Mouse (Mus musculus) left cerebral cortex, postnatal 36 days (tissue): ENCODE data around the gene Spata31d1d. TPM values are rescaled to one million over a fixed set of nuclear protein-coding genes. Genes with fewer than 3 reads are reported as not detected.
"Not testable (repeated sequence)": the region's sequence is repeated elsewhere in the genome, so short reads cannot be mapped to it uniquely, and the experiment has no call there.

ENCODE experiments used
- DNase-seq, 2 experiments: peaks; one replicate each; pipeline ENCODE4 v3.0.0; 2021 to 2022; ENCODE audit warnings: low spot score in 2 of 2, mixed read lengths in 1 of 2
- intact Hi-C: fragments of 180-260 bp; cut with DNase I; formaldehyde crosslinking; loops from one replicate; pipeline ENCODE4 v1.15.1; 2025
- total RNA-seq, 2 experiments: library from RNA; stranded (reverse); gene quantifications; 2 replicates each; pipeline ENCODE4 v1.2.3; 2021

Spata31d1d gene
- not detected for total RNA-seq

DNA sequence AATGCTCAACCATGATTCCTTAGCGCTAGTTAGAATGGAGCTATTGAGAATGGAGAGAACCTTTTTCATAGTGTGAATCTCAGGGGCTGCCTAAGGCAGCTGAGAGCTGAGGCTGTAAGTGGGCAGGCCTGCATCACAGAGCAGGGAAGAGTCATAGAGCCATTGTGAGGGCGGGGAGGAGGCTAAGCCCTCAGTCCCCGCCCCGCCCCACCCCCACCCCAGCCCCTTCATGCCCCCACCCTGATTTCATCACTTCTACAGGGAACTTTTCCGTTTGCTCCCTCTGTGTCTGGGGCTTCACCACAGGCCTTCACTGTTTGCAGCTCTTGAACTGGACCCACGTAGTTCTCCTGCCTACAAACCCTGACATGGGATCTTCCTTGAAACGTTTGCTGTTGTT lies at the start of gene Spata31d1d:
Spata31d1d (minus strand) TSS at position 101 of the 400 bp plus-strand sequence.
- intact Hi-C loops, result no loop called here
- DNase-seq, result no peak

DNA sequence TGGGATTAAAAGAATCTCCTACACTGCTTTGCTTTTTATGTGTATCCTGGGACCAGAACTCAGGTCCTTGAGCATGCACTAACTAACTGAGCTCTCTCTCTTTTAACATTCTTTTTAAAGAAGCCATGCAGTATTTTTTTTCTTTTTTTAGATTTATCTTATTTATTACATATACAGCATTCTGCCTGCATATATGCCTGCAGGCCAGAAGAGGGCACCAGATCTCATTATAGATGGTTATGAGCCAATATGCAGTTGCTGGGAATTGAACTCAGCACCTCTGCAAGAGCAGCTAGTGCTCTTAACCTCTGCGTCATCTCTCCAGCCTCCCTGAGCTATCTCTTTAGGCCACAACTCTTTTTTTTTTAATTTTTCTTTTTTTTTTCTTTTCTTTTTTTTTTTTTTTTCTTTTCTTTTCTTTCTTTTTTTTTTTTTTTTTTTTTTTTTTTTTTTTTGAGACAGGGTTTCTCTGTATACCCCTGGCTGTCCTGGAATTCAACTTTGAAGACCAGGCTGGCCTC lies 48.3 kb upstream of the Spata31d1d start:
- intact Hi-C loops, DNase-seq: not testable (repeated sequence)

DNA sequence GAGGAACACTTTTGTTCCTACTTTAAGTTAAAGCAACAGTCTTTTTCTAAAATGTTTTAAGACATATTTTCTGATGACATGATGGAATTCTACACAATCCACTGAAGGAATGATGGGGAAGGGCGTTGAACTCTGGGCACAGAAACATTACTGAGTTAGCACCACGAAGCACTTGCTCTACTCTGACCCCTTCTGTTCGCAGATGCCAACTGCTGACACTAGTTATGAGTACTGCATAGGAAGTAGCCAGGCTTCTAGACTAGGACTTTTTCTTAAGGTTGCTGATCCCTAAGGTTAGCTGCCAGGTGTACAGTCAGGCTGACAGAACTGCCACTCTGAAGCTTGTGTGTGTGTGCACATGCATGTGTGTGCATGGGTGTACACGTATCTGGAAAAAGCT lies 47.7 kb upstream of the Spata31d1d start:
- intact Hi-C loops, result no loop called here
- no peak for DNase-seq

DNA sequence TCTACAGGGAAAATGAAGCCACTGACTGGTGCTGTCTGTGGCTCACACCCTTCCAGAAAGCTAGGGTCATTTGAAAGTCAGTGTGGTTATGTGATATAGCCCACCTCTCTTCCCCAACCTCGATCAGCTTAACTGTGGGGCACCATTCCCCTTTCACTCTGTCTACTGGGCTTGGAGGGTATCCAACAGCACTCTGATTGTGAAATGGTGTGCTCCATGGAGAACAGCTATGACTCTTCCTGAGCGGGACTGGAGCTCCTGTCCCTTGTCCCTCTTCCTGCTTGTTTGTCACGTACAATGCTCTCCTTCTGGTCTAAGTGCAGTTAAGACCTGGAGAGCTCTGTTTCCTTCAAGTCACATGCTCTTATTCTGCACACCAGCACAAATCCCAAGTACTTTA lies 43.6 kb upstream of the Spata31d1d start:
- intact Hi-C loops, result no loop called here
- no peak for DNase-seq

DNA sequence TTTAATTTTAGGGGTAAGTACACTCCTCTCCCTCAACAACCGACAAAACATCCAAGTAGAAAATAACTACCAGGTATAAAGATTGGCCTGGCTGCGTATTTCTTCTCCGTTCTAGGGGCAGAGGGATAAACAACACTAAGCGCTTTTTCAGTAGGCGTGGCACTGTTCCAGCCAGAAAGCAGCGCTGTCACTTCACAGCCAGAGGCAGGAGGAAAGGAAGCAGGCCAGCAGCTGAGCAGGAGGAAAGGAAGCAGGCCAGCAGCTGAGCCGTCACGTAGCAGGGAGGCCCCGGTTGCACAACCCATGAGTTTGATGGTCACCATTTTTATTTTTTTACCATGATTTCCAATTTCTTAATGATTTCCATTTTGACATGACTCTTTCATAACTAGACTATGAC lies 39.7 kb upstream of the Spata31d1d start:
- intact Hi-C loops, result no loop called here
- peak; percentile 52 to 55 for DNase-seq

DNA sequence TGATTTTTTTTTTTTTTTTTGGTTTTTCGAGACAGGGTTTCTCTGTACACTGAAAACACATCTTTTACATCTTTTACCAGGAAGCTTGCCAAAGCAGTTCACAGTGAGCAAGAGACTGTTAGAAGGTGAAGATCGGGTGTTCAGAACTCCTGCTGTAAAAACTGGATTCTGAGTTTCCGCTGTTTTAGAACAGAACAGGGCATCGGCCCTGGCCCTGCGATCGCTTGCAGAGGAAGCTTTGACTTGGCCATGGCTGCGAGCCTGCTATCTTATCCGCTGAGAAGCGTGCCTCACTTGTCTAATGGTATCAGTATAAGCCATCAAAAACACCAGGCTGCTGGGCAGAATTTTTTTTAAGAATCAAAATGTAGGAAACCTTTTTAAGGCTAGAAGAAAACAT lies 39.3 kb upstream of the Spata31d1d start:
- no peak for DNase-seq
- intact Hi-C loops, result no loop called here

DNA sequence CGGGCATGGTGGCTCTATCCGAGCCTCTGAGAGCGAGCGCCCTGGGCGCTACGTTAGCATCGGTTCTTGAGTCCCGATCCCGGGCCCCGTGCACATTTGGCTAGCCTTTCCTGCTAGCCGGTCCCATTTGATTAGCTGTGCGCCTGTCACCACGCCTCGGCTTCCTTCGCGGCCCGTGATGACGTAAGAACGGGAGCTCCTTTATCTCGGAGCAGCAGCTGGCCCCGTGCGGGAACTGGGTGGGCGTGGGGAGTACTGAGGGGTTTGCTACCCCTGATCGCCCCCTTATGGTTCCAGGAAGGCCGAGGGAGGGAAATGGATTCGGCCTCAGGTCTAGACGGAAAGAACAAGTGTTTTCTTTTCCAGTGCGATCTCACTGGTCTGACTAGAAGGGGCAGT lies 38.6 kb upstream of the Spata31d1d start:
- peak; percentile 85 to 87 for DNase-seq
- intact Hi-C loops, result no loop called here

DNA sequence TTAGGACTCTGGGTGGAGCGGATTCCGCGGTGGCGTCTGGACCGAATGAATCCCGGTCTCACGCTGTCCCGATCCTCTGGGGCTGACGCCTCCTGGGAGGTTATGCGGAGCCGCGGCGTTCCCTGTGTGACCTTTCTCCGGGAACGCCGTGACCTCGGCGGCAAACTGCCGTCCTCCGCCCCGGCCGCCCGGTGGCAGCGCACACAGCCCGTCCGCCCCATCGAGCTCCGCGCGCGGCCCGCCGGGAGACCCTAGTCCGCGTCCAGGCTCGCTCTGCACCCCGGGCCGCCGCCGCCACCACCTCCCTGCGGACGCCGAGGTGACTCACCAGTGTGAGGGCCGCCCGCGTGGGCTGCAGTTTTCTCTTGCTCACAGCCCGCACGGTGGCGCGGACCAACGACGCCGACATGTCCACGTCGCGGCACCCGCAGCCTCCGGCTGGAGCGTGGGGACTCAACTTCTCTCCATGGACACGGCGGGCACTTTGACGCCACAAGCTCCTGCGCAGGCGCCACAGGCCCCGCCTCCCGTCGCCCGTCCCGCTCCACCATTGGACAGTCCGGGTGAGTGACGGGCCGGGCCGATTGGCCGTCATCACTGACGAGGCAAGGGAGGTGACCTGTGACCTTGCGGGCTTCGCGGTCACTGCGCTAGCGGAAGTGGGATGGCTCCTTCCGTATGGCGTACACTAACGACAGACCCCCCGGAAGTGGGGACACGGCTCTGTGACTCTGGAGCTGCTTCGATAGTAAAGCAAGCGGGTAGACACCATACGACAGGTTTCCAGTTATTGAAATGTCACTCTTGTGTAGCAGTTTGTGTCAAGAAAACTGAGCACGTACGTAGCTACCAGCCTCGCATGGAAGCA lies 38.0 kb upstream of the Spata31d1d start, which contains the start of gene Isca1:
Isca1 (minus strand) TSS at position 515 of the 868 bp plus-strand sequence.
- peak; percentile 100 for DNase-seq
- intact Hi-C loops, result no loop called here

DNA sequence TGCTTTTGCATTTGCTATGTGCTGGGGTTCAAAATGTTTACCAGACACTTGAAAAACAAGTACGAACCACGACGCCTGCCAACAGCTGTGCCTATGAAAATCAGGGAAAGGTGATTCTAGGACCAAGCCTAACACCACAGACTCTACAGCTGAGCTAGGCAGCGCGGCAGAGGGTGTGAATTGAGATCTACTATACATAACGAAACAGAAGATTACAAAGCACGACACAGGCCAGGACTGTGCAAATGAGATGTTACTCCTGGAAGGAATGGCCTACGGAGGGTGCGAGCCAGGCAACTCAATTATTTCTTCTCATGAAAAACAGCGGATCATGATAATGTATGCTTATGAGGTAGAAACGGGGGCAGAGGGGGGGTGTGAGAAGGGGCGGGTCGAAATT lies 37.0 kb upstream of the Spata31d1d start:
- DNase-seq, result no peak
- intact Hi-C loops, result no loop called here

DNA sequence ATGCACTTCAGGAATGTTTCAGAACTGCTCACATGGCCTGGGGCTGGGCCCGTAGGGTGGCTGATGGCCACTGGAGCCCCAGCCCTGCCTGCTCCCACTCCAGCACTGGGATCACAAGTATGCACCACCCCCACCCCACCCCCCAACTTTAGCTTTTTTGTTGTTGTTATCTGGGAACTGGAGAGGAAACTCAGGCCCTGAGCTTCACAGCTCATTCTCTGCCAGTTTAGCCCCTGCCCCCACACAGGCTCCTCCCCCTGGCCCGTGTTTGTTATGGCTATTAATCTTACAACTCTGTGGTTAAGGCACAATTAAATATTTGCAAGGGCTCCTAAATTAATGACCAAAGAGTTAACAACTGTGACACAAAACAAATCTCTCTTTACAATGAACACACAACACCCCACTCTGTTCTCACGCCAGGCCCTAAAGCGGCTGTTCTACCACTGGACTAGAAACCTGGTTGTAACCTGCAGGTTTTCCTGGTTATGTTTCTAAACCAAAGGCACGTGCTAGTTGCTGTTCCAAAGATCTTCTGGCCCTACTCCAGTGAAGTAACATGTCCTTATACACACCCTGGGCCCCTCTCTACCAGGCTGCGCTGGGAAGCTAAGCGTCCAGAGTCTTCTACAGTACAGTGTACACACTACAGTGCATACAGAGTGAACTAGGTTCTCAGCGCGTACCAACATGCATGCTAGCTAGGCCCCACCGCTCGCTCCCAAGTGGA lies 35.4 kb upstream of the Spata31d1d start:
- intact Hi-C loops, result no loop called here
- DNase-seq, result no peak

DNA sequence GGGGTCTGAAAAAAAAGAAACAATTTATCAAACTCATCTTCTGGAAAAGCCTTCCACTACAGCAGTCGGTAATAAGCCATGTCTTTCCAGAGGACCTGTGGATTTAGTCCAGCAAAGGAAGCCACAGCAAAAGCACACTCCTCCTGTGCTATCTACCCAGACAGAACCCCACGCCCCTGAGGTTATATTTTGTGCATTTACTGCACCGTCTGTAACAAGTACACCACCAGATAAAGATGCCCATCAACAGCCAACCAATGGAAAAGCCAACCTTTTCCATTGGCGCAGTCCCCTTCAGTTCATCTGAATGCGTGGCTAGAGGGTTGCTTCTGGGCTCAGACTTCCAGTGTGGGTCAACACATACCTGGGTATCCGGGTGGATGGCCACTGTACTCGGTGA lies 31.2 kb upstream of the Spata31d1d start:
- intact Hi-C loops, result no loop called here
- no peak for DNase-seq

DNA sequence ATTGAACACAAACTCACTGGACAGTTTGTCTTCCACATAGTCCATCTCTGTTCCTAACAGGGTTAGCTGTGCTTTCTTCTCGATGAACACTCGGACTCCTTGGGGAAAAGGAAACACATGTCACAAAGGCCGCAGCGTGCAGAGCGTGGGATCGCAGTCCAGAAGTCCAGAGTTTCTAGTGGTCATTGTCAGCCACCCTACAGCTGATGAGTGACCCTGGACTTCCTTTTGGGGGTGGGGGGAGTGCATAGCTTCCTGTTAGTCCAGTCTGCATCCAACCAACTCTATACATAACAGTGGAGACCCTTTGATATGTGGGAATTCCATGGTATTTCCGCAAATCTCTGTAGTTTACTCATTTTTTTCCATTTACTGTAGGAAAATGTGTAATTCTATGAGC lies 25.4 kb upstream of the Spata31d1d start:
- intact Hi-C loops, result no loop called here
- no peak for DNase-seq

DNA sequence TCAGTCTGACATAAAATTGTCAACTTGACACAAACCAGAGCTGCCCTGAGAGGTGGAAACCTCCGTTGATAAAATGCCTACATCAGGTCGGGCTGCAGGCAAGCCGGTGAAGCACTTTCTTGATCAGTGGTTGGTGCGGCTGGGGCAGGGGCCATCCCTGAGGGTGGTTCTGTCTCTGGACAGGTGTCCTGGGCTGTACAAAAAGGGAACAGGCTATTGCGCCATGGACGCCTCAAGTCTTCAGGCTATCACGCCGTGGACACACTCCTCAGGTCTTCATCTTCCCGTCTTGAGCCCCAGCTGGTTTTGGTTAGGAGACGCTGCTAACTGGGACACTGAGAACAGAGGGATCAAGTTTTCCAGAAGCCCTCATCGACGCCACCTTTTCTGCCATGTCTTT lies 18.8 kb upstream of the Spata31d1d start:
- intact Hi-C loops, result no loop called here
- no peak for DNase-seq

DNA sequence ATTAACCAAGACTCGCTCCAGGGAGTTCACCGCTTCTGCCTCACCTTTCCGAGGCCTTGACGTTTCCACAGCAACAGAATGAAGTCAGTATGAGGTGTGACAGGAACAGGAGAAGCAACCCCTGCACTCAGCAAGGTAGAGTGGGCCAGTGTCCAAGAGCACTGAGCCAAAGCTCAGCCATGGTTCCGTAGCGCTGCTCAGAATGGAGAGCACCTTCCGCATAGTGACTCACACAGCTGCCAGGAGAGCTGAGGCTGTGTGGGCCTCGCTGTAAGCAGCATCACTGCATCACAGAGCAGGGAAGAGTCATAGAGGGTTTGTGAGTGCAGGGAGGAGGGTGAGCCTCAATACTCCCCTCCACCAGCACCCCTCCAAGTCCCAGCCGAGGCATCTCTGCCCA lies 15.2 kb upstream of the Spata31d1d start, which contains the start of gene 1700014D04Rik:
1700014D04Rik (minus strand) TSS at position 42 of the 400 bp plus-strand sequence.
- intact Hi-C loops, result no loop called here
- DNase-seq, result peak; percentile 63 to 65

DNA sequence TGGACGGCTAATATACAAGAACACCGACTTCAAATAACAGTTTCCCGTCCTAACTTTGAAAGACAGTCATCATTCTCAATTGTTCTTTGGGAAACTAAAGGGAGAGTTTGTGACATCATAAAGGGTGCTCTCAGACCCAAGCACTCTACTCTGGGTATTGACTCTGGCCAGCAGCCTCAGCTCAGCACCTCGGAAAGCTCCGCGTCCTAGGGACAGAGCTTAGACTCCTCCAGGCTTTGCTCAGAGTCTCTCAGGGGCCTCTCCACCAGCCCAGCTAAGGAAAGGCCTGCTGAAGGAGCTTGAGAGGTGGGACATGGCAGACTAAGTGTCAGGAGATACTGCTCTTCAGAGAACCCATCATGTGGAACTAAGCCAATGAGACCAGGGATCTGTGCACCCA lies 14.6 kb upstream of the Spata31d1d start:
- no peak for DNase-seq
- intact Hi-C loops, result no loop called here

DNA sequence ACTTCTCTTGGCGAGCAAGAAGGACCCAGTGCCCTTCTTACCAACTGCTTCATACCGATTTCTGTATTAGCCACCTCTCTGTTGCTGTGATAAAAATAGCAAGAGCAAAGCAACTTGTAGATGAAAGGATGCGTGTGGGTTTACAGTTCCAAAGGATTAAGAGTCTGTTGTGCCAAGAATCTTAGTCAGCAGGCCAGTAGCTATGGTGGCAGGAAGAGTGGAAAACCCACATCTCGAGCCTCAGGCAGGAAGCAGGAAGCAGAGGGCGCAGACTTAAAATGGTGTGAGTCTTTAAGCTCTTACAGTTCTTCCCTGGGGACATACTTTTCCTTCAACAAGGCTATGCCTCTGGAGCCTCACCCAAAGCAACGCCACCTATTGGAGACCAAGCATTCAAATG lies 13.9 kb upstream of the Spata31d1d start:
- no peak for DNase-seq
- intact Hi-C loops, result no loop called here

DNA sequence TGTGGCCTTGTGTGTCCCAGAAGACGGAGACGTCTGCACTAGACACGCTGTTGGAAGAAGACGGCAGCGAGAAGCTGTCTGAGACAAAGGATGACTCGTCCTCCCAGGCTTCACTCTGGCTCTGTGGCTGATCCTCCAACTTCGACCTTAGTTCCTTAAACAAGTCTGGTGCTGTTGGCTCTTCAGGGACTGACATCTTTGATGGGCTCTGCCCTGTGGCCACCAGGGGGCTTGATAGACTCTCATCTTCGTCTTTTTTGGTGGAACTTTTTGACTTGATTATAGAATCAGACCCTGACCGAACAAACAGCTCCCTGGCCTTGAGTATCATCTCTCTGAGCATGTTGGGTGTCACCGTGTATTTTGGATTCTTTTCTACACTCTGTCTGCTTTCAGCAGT lies 10.1 kb upstream of the Spata31d1d start:
- DNase-seq, result no peak
- intact Hi-C loops, result no loop called here

DNA sequence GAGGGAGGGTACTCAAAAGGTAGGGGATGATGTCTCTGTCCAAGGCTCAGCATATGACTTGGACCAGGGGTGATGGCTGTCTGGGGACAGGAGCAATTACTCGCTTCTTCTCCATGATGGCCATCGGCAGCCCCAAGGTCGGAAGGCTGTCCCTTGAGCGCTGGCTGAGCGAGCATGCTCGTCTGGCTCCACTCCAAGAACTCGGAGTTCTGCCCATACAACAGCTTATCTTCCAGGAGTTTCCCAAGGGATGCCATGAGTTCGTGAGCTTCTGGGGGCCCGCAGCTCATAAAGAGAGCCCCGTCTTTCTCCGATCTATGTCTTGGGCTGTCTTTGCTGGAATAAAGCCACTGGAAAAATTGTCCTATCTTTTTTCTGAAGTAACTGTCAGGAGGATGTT lies 9.5 kb upstream of the Spata31d1d start:
- intact Hi-C loops, result no loop called here
- no peak for DNase-seq

DNA sequence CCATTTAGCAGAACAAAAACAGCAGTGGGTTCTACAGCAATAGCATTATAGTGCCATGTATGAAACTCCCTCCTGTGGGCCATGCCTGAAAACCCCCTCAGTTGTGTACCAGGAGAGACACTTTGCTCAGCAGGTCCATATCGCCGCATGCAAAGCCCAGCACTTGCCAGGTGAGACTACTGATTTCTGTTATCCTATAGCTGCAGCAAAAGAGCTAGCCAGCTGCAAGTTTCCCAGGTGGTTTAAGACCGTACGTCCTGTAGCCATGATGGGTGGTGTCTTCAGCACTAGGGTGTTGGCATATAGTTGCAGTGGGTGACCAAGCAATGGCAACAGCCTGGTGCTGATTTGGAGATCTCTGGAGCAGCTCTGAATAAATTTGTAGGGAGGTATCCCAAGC lies 7.8 kb upstream of the Spata31d1d start:
- no peak for DNase-seq
- intact Hi-C loops, result no loop called here

DNA sequence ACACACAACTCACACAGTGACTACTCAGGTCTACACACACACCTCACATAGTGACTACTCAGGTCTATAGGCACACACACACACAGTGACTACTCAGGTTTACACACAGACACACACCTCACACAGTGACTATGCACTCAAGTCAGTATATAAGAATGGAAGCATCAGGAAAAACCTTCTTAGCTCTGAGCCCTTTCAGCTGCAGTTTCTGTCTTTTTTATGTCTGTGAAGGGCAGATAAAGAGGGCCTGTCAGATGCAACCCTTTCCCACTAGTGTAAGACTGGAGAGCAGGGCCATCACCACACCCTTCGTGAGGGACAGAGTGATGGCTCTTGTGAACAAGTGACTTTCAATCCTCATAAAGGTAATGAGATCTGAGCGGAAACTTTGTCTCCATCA lies 6.9 kb upstream of the Spata31d1d start:
- intact Hi-C loops, result no loop called here
- DNase-seq, result no peak

DNA sequence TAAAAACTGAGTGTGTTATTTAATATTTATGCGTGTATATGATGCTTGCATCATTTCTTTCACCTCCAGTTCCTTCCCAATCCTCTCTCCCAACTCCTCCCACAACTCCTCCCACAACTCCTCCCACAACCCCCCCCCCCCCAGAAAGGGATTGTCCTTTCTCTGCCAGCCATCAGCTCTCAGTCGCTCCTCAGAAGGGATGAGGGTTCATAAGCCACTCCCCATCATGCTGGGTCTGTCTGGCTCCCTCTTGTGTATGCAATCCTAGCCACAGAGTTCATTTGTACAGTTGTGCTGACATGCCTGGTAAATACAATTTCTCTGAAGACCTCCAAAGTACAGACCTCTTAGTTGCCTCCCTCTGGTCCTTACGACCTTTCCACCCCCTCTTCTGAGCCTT lies 3.6 kb upstream of the Spata31d1d start:
- intact Hi-C loops, result no loop called here
- DNase-seq, result no peak
